Mouse (Mus musculus): ENCODE measurements around the gene Psip1. TPM values are rescaled to one million over a fixed set of nuclear protein-coding genes. Genes with fewer than 3 reads are reported as not detected.
"Not testable (repeated sequence)": the region's sequence is repeated elsewhere in the genome, so short reads cannot be mapped to it uniquely, and the experiment has no call there.

The Psip1 gene
- 16.0 and 17.7 TPM in 2 replicates for total RNA-seq (2014; rRNA removed)
- polyA plus RNA-seq (2012; rRNA removed) = 4.4 and 6.9 TPM in 2 replicates

DNA sequence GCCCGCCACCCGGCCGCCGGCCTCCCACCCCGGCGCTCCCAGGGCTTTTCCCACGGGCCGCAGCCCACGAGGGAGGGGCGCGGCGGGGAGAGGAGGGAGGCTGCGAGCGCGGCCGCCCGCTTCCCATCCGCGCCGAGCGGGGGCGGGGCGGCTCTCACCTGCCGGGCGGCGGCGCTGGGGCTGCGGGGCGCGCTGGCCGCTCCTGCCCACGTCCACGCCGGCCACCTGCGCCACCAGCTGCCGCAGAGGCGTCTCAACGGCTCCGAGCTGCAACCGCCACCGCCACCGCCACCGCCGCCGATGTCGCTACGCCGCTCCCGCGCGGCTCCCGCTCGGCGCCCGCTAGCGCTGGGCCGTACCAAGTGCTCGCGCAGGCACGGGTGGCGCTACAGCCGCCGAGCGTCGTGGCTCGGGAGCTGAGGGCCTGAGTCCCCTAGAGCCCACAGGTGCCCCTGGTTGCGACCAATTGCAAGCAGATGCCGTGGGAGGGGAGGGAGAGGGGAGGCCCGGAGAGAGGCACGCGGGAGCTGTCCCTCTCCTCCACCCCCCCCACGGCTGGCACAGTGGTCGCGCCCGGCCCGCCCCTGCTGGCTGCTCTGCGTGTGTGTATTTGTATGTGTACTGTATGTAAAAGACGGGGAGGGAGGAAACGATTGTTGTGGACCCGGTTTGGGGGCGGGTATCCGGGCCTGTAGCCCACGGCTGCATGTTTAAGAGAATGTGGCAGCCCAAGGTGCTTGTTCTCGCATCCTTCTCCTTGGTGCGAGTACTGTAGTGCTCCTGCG lies at the start of gene Psip1:
Gene Psip1, minus strand, starts transcription at position 343 of the 785 bp plus-strand sequence.
- peak within 1 kb of the TSS; percentile 63 for H3K4me3 ChIP-seq (ENCODE audit: insufficient read depth, low read depth, low read length)
- peak; percentile 55 for DNase-seq (ENCODE audit: extremely low read depth, low read depth, low spot score)
- peak within 1 kb of the TSS; percentile 84 for H3K27ac ChIP-seq (replicated peaks; ENCODE audit: insufficient read depth, low read depth, low read length)
- peaks cover 10% of the 10 kb centered on the region; the same call in 1 of the 2 replicates for H3K36me3 ChIP-seq (ENCODE audit: control insufficient read depth, insufficient read depth, low read length)
- H3K79me2 ChIP-seq (ENCODE audit: control insufficient read depth, insufficient read depth, low read length) = no peaks in the 10 kb centered on the region
- WGBS = 2% methylated on average over 69 of the region's 86 CpGs
- H3K27me3 ChIP-seq (ENCODE audit: control insufficient read depth, insufficient read depth, low read length) = no peaks in the 10 kb centered on the region
- TF ChIP-seq POLR2A (IDR thresholded peaks at IDR 0.05; ENCODE audit: extremely low read depth, insufficient read depth, low read length) = 0 out of 2 replicates have a peak, but pooled peaks have one; percentile 29
- peak; percentile 35; the same call in 1 of the 2 replicates for TF ChIP-seq CTCF (IDR thresholded peaks at IDR 0.05; ENCODE audit: low read depth, low read length)
- no peaks in the 10 kb centered on the region for H3K4me1 ChIP-seq (ENCODE audit: control insufficient read depth, insufficient read depth, low read length)
- H3K9ac ChIP-seq (ENCODE audit: low read depth, low read length) = peak within 1 kb of the TSS; percentile 90

DNA sequence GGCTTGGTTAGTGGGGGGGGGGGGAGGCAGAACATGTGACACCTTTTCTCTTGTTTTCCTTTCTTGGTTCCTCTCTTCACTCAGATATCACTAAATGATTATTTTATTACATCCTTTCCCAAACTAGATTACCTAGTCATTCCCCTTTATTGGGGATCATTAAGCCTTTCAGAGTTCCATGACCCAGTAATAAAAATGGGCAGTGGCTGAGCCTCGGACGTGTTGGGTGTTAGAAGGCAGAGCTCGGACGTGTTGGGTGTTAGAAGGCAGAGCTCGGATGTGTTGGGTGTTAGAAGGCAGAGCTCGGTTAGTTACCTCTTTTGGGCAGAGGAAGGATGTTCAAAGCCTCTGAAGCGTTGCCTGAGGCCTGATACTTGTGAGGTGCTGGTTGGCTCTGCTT lies 47.8 kb upstream of the Psip1 start:
- Histone ChIP-seq H3K9ac (ENCODE audit: low read depth, low read length) (no peak overlapping the region), H3K27me3 (ENCODE audit: control insufficient read depth, insufficient read depth, low read length) (no peaks in the 10 kb centered on the region), H3K4me1 (ENCODE audit: control insufficient read depth, insufficient read depth, low read length) (no peaks in the 10 kb centered on the region), H3K4me3 (ENCODE audit: insufficient read depth, low read depth, low read length) (no peak overlapping the region), H3K36me3 (ENCODE audit: control insufficient read depth, insufficient read depth, low read length) (no peaks in the 10 kb centered on the region), H3K27ac (replicated peaks; ENCODE audit: insufficient read depth, low read depth, low read length) (no peak overlapping the region), H3K79me2 (ENCODE audit: control insufficient read depth, insufficient read depth, low read length) (no peaks in the 10 kb centered on the region)
- 89% methylated on average over 7 of the region's 7 CpGs for WGBS
- TF ChIP-seq POLR2A (IDR thresholded peaks at IDR 0.05; ENCODE audit: extremely low read depth, insufficient read depth, low read length) (no peak), CTCF (IDR thresholded peaks at IDR 0.05; ENCODE audit: low read depth, low read length) (no peak)
- no peak for DNase-seq (ENCODE audit: extremely low read depth, low read depth, low spot score)

DNA sequence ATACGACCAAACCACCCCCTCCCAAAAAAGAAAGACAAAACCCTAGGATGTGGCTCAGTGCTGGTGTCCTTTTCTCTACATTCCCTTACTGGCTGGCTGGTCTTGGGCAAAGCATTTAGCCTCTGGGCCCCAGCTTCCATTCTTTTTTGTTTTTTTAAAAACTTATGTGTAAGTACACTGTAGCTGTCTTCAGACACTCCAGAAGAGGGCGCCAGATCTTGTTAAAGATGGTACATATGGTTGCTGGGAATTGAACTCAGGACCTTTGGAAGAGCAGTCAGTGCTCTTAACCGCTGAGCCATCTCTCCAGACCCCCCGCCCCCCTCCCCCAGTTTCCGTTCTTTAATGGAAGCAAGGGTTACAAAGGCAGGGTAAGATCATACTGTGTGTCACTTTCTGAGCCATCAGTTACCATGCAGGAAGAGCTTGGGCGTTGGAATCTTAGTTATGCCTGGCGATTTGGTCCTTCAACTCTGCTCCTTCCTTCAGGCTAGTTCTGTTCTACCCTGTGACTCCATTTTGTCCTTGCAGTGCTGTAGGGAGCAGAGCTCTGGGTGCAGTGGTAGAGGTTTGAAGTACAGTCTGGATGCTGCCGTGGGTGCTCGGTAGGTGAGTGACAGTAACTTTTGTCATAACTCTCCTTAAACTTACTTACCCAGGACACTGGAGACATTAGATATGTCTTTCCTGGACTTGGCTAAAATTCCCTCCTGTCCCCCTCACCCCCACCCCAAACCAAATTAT lies 47.1 kb upstream of the Psip1 start:
- Histone ChIP-seq H3K27me3 (ENCODE audit: control insufficient read depth, insufficient read depth, low read length) (no peaks in the 10 kb centered on the region), H3K4me3 (ENCODE audit: insufficient read depth, low read depth, low read length) (no peak overlapping the region), H3K36me3 (ENCODE audit: control insufficient read depth, insufficient read depth, low read length) (no peaks in the 10 kb centered on the region), H3K4me1 (ENCODE audit: control insufficient read depth, insufficient read depth, low read length) (no peaks in the 10 kb centered on the region), H3K27ac (replicated peaks; ENCODE audit: insufficient read depth, low read depth, low read length) (no peak overlapping the region), H3K9ac (ENCODE audit: low read depth, low read length) (no peak overlapping the region), H3K79me2 (ENCODE audit: control insufficient read depth, insufficient read depth, low read length) (no peaks in the 10 kb centered on the region)
- peak; percentile 6 for DNase-seq (ENCODE audit: extremely low read depth, low read depth, low spot score)
- 89% methylated on average over 9 of the region's 9 CpGs for WGBS
- no peak for TF ChIP-seq CTCF (IDR thresholded peaks at IDR 0.05; ENCODE audit: low read depth, low read length)
- TF ChIP-seq POLR2A (IDR thresholded peaks at IDR 0.05; ENCODE audit: extremely low read depth, insufficient read depth, low read length) = no peak

DNA sequence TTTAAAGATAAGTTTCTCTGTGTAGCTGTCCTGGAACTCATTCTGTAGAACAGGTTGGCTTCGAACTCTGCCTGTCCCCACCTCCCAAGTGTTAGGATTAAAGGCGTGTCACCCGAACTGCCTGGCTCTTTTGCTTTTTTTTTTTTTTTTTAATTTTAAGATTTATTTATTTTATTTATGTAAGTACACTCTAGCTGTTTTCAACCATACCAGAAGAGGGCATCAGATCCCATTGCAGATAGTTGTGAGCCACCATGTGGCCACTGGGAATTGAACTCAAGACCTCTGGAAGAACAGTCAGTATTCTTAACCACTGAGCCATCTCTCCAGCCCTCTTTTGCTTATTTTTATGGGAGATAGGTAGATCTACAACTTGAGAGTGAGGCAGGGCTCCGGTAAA lies 43.8 kb upstream of the Psip1 start:
- not testable (repeated sequence) for H3K36me3 ChIP-seq (ENCODE audit: control insufficient read depth, insufficient read depth, low read length); H3K27me3 ChIP-seq (ENCODE audit: control insufficient read depth, insufficient read depth, low read length); DNase-seq (ENCODE audit: extremely low read depth, low read depth, low spot score); H3K4me1 ChIP-seq (ENCODE audit: control insufficient read depth, insufficient read depth, low read length); H3K4me3 ChIP-seq (ENCODE audit: insufficient read depth, low read depth, low read length); H3K27ac ChIP-seq (replicated peaks; ENCODE audit: insufficient read depth, low read depth, low read length); H3K79me2 ChIP-seq (ENCODE audit: control insufficient read depth, insufficient read depth, low read length); H3K9ac ChIP-seq (ENCODE audit: low read depth, low read length)
- over 99% methylated on average over 4 of the region's 4 CpGs for WGBS

DNA sequence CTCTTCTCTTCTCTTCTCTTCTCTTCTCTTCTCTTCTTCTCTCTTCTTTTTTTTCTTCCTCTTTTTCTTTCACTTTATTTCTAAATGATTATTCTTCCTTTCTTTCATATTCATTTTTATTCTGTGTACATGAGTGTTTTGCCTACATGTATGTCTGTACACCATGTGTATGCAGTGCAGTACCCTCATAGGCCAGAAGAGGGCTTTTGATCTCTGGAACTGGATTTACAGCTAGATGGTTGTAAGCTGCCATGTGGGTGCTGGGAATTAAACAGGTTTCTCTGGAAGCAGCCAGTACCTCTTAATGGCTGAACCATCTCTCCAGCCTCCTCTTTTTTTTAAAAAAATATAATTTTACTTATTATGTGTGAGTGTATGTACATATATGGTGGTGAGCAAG lies 41.7 kb upstream of the Psip1 start:
- Histone ChIP-seq H3K27ac (replicated peaks; ENCODE audit: insufficient read depth, low read depth, low read length) (no peak overlapping the region), H3K9ac (ENCODE audit: low read depth, low read length) (no peak overlapping the region), H3K4me1 (ENCODE audit: control insufficient read depth, insufficient read depth, low read length) (0 out of 2 replicates have a peak, but pooled peaks cover 1% of the 10 kb centered on the region), H3K27me3 (ENCODE audit: control insufficient read depth, insufficient read depth, low read length) (no peaks in the 10 kb centered on the region), H3K79me2 (ENCODE audit: control insufficient read depth, insufficient read depth, low read length) (no peaks in the 10 kb centered on the region), H3K36me3 (ENCODE audit: control insufficient read depth, insufficient read depth, low read length) (no peaks in the 10 kb centered on the region), H3K4me3 (ENCODE audit: insufficient read depth, low read depth, low read length) (no peak overlapping the region)
- TF ChIP-seq POLR2A (IDR thresholded peaks at IDR 0.05; ENCODE audit: extremely low read depth, insufficient read depth, low read length) = no peak
- peak; percentile 38 for TF ChIP-seq CTCF (IDR thresholded peaks at IDR 0.05; ENCODE audit: low read depth, low read length)
- DNase-seq (ENCODE audit: extremely low read depth, low read depth, low spot score) = peak; percentile 51

DNA sequence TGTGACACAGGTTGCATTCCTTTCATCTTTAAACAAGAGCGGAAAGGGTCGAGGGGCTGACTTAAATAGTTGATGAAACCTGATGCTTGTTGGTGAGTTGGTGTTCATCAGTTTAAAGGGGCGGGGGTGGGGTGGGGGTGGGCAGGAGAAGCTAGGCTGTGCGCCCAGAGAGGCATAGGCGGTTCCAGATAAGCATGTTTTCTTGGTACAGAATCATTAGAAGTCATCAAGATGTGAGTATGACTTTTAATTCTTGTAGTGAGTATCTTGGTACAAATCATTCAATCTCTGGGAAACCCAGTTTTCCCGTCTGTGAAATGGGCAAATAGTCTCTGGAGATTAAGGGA lies 40.7 kb upstream of the Psip1 start:
- Histone ChIP-seq H3K4me3 (ENCODE audit: insufficient read depth, low read depth, low read length) (no peak overlapping the region), H3K36me3 (ENCODE audit: control insufficient read depth, insufficient read depth, low read length) (no peaks in the 10 kb centered on the region), H3K4me1 (ENCODE audit: control insufficient read depth, insufficient read depth, low read length) (0 out of 2 replicates have a peak, but pooled peaks cover 1% of the 10 kb centered on the region), H3K9ac (ENCODE audit: low read depth, low read length) (no peak overlapping the region), H3K79me2 (ENCODE audit: control insufficient read depth, insufficient read depth, low read length) (no peaks in the 10 kb centered on the region), H3K27ac (replicated peaks; ENCODE audit: insufficient read depth, low read depth, low read length) (no peak overlapping the region), H3K27me3 (ENCODE audit: control insufficient read depth, insufficient read depth, low read length) (no peaks in the 10 kb centered on the region)
- no peak for DNase-seq (ENCODE audit: extremely low read depth, low read depth, low spot score)
- 83% methylated on average over 6 of the region's 6 CpGs for WGBS
- TF ChIP-seq CTCF (IDR thresholded peaks at IDR 0.05; ENCODE audit: low read depth, low read length) = no peak
